Mouse (Mus musculus) B cell, adult 2 months (primary cell): ENCODE measurements around the gene Ccr6.

Source experiments
- DNase-seq, 2 experiments: peaks; one replicate each; pipeline ENCODE4 v3.0.0; 2022

Gene Ccr6

GRCm38 (mm10) chr17:8234537-8234936 is 1.3 kb upstream of the Ccr6 start:
- DNase-seq, result peak in 1 of 2 experiments; percentile 31

GRCm38 (mm10) chr17:8238012-8238710 is 2.3 kb downstream of the Ccr6 start:
- peak; percentile 76 to 77 for DNase-seq

- no peak for DNase-seq
Observed at GRCm38 (mm10) chr17:8239561-8239960, 3.7 kb downstream of the Ccr6 start.

- peak in 1 of 2 experiments; percentile 37 for DNase-seq
Observed at GRCm38 (mm10) chr17:8240517-8240916, 4.7 kb downstream of the Ccr6 start.

GRCm38 (mm10) chr17:8241645-8242044 is 5.8 kb downstream of the Ccr6 start:
- DNase-seq, result no peak

DNA sequence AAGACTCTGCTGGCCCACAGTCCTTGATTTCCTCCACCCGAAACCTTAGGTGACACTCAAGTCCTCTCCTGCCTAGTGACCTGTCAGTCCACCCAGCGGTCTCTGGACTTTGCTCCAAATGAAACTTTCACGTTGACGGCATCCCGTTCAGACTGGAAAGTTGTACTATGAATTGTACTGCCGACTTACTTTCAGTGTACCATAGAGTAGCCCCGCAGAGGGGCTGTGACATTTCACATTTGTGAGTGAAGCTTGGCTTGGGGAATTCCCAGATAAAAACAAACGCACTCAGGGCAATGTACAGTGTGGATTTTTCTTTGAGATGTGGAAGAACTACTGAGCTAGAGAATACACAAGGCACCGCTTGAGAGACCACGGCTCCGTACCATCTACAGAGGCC is 6.3 kb downstream of the Ccr6 start:
- DNase-seq, result no peak

GRCm38 (mm10) chr17:8244124-8244523 is 8.3 kb downstream of the Ccr6 start:
- DNase-seq, result no peak

DNA sequence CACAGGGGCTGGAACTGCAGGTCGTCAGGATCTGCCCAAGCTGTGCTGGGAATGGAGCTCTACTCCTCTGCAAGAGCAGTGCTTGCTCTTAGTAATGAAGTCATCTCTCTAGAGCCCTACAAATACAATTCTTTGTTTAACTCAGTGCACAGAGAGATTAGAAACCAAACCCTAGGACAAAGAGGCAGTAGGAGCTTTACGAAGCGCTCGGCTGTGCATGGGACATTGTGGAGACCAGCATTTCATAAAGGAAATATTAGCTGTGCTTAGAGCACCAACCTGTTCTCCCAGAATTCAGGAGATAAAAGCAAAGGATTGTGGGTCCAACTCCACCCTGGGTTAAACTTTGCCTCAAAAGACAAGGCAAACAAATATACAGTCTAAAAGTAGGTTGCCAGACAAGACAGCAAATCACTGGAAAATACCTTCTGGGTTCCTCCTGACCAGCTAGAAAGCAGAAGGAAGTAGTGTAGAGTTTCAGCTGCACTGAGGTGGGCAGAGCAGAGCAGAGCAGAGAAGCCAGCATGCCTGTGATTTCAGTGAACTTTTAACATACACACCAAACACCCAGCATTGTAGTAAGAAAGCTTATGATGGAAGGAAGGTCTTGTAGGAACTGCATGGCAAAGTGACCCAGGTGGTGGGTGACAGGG is 10.4 kb downstream of the Ccr6 start:
- peak; percentile 50 to 51 for DNase-seq

- DNase-seq, result no peak
Observed at GRCm38 (mm10) chr17:8251704-8252103, 15.9 kb downstream of the Ccr6 start.

GRCm38 (mm10) chr17:8254268-8254667 is 18.4 kb downstream of the Ccr6 start:
- DNase-seq, result no peak

GRCm38 (mm10) chr17:8254914-8255313 is 19.1 kb downstream of the Ccr6 start:
- no peak for DNase-seq

DNA sequence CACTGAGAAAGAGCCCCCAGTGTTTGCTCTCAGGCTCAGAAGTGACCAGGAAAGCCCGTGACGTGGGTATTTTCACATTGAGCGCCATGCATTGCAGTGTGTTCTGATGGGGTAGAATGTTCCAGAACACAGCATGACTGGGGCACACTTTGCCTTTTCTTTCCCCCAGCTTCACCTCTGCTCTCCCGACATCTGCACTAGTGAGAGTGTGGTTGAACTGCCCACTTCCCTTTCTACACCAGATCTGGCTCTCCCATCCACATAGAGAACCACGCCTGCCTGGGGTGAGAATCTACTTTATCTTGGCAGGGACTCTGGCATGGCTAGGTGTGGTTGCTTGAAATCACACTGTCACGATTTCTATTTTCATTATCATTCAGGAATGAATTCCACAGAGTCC is 19.7 kb downstream of the Ccr6 start:
- peak in 1 of 2 experiments; percentile 38 for DNase-seq

- DNase-seq, result peak in 1 of 2 experiments; percentile 44
Observed at GRCm38 (mm10) chr17:8256982-8257381, 21.1 kb downstream of the Ccr6 start.

DNA sequence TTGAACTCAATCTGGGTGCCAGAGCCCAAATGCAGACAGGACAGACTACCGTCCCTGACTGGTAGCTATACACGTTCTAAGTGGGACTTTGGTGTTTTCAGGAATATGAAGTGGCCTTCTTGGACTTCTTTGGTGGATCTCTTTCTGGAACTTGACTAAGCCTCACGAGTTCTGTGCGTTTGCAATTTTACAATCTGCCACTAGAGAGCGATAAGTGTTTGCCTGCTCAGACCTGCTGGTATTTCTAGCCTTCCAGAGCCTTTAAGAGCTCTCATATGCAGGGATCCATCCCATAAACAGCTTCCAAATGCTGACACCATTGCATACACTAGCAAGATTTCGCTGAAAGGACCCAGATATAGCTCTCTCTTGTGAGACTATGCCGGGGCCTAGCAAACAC is 28.8 kb downstream of the Ccr6 start:
- peak; percentile 49 to 54 for DNase-seq

DNA sequence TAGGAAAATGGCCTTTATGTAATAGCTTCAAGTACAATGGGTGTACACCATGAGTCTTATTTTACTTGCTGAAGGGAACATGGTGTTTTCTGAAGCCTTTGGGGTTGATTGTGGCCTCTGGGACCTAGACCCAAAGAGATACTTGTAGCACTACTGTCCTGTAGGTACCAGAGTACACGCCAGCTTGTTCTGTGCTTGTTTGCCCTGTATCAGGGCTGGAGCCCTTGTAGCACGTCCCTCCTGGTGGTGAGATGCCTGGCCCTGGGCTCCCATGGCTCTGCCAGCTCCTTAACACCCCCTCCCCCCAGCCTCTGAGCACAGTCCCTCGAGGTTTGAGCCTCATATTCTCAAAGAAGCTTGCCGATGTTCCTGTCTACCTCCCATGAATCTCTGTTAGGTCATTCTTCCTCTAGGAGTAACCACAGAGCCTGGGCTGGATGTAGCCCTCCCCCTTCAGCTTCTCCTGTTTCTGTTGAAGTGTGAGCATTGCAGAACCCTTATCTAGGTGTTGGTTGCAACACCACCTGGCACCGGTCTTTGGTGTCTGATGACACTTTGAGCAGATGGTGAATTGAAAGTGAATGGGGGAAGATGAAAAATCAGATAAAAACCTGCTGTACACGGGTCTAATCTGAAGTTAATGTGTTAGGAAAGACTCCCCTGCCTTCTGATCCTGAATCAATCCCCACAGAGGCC is 36.4 kb downstream of the Ccr6 start:
- DNase-seq, result no peak

- no peak for DNase-seq
Observed at GRCm38 (mm10) chr17:8272951-8273350, 37.1 kb downstream of the Ccr6 start.

- no peak for DNase-seq
Observed at GRCm38 (mm10) chr17:8276071-8276470, 40.2 kb downstream of the Ccr6 start.

DNA sequence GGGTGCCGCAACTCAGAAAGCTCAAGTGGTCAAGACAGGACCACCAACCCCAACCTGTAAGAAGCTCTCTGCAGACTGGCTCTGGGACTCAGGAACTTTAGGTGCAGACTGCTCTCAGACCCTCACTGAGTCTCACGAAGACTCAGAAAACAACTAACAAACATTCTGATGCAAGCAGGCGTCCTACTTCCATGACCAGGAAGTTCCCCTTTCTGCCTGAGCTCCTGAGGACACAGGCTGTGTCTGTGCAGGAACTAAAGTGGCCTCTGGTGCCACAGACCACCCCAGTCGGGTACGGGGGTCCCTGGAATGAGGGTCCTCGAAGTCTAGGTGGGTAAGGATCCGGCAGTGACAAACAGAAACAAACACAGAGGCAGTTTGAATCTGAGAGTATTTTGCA is 40.8 kb downstream of the Ccr6 start:
- DNase-seq, result no peak

DNA sequence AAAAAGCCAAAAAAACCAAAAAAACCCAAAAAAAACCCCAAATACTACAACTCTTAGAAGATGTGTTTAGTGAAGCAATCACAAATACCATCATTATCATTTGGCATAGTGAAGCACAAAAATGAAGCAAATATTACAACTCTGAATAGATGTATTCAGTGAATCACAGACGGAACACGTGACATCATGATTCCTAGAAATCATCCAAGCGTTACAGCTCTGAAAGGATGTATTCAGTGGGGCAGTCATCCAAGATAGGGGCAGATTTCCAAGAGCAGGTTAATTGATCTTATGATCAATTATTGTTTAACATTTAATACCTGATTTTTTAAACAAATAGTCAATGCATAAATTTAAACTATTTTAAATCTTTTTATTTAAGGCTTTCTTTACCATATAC is 41.4 kb downstream of the Ccr6 start:
- DNase-seq, result no peak

GRCm38 (mm10) chr17:8278356-8278755 is 42.5 kb downstream of the Ccr6 start:
- no peak for DNase-seq

- peak; percentile 56 to 61 for DNase-seq
Observed at GRCm38 (mm10) chr17:8282821-8283525, 47.1 kb downstream of the Ccr6 start, which contains the start of gene Mpc1. Mpc1 (plus strand) TSS chr17:8282904.

DNA sequence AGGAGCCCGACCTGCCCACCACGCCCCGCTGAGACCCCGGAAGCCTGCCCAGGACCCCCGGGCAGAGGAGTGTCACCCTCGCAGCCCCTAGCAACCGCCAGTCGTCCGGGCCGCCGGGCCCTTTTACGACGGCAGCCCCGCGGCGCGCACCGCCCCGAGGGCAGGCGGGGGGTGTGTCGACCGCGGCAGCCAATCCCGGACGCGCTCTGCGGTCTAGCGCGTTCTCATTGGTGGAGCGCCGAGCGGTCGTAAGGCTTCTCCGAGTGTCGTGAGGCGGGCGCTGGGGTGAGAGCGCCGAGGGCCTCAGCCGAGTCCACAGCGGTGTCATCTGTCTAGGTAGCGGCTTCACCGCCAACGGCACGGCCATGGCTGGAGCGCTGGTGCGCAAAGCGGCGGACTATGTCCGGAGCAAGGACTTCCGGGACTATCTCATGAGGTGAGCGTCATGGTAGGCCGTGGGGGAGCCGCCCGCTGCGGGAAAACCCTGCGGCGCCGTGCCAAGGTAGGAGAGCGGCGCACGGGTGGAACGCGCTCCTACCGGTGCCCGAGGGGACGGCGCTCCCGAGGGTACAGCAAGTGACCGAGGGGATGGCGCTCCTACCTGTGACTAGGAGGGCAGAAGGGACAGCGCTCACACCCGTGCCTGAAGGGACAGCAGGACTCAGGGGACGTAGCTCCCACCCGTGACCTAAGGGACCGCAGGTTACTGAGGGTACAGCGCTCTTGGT is 47.8 kb downstream of the Ccr6 start:
- peak; percentile 93 to 94 for DNase-seq
